ENCODE assay signal across 8 mouse cellular contexts in the genomic region with DNA sequence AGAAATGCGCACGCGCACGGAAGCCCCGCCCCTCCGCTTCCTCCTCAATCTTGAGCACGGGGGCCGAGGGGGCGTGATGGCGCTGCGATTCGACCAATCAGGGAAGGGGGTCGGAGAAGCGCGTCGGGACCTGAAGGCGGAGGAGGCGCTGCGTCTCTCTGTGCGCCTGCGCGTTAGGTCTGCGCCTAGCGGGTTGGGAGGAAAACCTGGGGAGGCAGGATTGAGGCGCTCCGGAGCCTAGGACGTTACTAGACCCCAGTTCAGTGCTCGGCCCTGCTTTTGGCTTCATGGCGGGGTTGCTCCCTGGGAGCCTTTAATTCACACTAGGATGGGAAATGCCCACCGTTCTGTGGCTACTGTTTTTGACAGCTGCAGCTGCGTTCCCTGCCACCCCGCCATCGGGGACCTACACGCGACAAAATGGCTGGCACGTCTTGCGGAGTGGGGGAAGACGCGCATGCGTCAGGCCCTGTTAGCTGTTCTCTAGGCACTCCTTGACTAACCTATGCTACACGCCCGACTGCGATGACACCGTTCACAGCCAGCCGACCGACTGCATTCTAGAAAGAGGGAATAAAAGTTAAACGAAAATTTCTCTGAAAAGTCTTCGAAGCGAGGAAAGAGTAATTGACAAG. TPM values are rescaled to one million over a fixed set of nuclear protein-coding genes. Genes with fewer than 3 reads are reported as not detected.
DNase-seq lines count a peak whose midpoint lies in the region; ATAC-seq and TF ChIP-seq lines count a peak whose summit lies in the region.

No protein-coding gene starts in this region.

- 0 out of 4 replicates have a peak, but pooled peaks cover 0 to 3% of the 10 kb centered on the region in 2 experiments for H3K4me1 ChIP-seq in ES-E14 (ENCODE audit: control insufficient read depth in 2 of 2, insufficient read depth in 2 of 2, low read length in 2 of 2, poor library complexity in 1 of 2)
- H3K4me1 ChIP-seq in forebrain, embryonic 15.5 days, result peaks cover 33% of the 10 kb centered on the region
- H3K4me1 ChIP-seq in lung, adult 2 months (ENCODE audit: control insufficient read depth, insufficient read depth, low read length), result no peaks in the 10 kb centered on the region; the same call in 1 of the 2 replicates

- in situ Hi-C loops in ES-E14 (cut with MboI; ENCODE audit: low sequenced_read_pairs in 2 of 2, unreplicated experiment in 2 of 2), result no loop called here

- DNase-seq in ES-E14 (ENCODE audit: low read depth, low spot score), result peak; percentile 99
- peak; percentile 100 for DNase-seq in cerebellum, adult 11-12 months
- peak; percentile 99 for DNase-seq in heart, postnatal 25 days (ENCODE audit: low spot score)
- peak; percentile 99 to 100 for DNase-seq in layer of hippocampus, adult 18-20 months (ENCODE audit: low spot score in 2 of 2)
- peak; percentile 98 for DNase-seq in lung, adult 2 months
- DNase-seq in thymus, adult 18-20 months, result peak; percentile 99 to 100

- no peaks in the 10 kb centered on the region for H3K9me3 ChIP-seq in ES-E14 (ENCODE audit: control insufficient read depth, insufficient read depth, low read depth, low read length)
- H3K9me3 ChIP-seq in forebrain, embryonic 15.5 days, result no peaks in the 10 kb centered on the region

- no peaks in the 10 kb centered on the region for H3K36me3 ChIP-seq in ES-E14 (ENCODE audit: control insufficient read depth, insufficient read depth, low read length, poor library complexity, severe bottlenecking)
- no peaks in the 10 kb centered on the region for H3K36me3 ChIP-seq in forebrain, embryonic 15.5 days

- peak overlapping the region; percentile 52 for H3K4me2 ChIP-seq in forebrain, embryonic 15.5 days (replicated peaks)

- TF ChIP-seq POLR2A in lung, adult 2 months (IDR thresholded peaks at IDR 0.05; ENCODE audit: borderline replicate concordance, extremely low read depth, low read depth, low read length), result peak; percentile 96

- peak overlapping the region; percentile 92 for H3K27ac ChIP-seq in ES-E14 (ENCODE audit: insufficient read depth, low read depth, low read length, poor library complexity, severe bottlenecking)
- H3K27ac ChIP-seq in forebrain, embryonic 15.5 days (replicated peaks), result peak overlapping the region; percentile 100

- intact Hi-C loops in heart, postnatal 25 days (cut with DNase I), result no loop called here

- WGBS in forebrain, embryonic 15.5 days, result under 1% methylated on average over 49 of the region's 49 CpGs
- under 1% methylated on average over 49 of the region's 49 CpGs for WGBS in lung, adult 2 months

- peak; percentile 97 for ATAC-seq in forebrain, embryonic 15.5 days (replicated peaks)
- ATAC-seq in neutrophil, adult 5-6 weeks (ENCODE audit: extremely low read depth, insufficient number of reproducible peaks, low FRiP score, poor library complexity, severe bottlenecking), result peak; percentile 94

- no peak for TF ChIP-seq CTCF in lung, adult 2 months (IDR thresholded peaks at IDR 0.05; ENCODE audit: insufficient read depth, low read length)

- peak overlapping the region; percentile 70 to 87 for H3K4me3 ChIP-seq in ES-E14 (ENCODE audit: insufficient read depth in 1 of 2, low read depth in 1 of 2, low read length in 2 of 2, poor library complexity in 1 of 2, severe bottlenecking in 1 of 2)
- H3K4me3 ChIP-seq in forebrain, embryonic 15.5 days, result peak overlapping the region; percentile 86
- peak overlapping the region; percentile 85 for H3K4me3 ChIP-seq in lung, adult 2 months (replicated peaks; ENCODE audit: extremely low read depth, low read depth, low read length)

- H3K27me3 ChIP-seq in forebrain, embryonic 15.5 days, result no peaks in the 10 kb centered on the region

- peak overlapping the region; percentile 96 for H3K9ac ChIP-seq in ES-E14 (ENCODE audit: insufficient read depth, low read depth, low read length, poor library complexity, severe bottlenecking)
- peak overlapping the region; percentile 64 for H3K9ac ChIP-seq in forebrain, embryonic 15.5 days (replicated peaks)

TF ChIP-seq in ES-E14, 5 proteins besides CTCF, POLR2A, EP300 and RAD21:
- TF ChIP-seq CHD2 (IDR thresholded peaks at IDR 0.05; ENCODE audit: low read depth, low read length) (no peak), HCFC1 (IDR thresholded peaks at IDR 0.05; ENCODE audit: borderline replicate concordance, insufficient read depth, low read length) (peak; percentile 56; the same call in 1 of the 2 replicates), ZNF384 (IDR thresholded peaks at IDR 0.05; ENCODE audit: low read depth, low read length) (peak; percentile 7), MAFK (IDR thresholded peaks at IDR 0.05; ENCODE audit: insufficient read depth, low read depth, low read length) (no peak)

RNA-seq across cellular contexts. Expression of gene Rprd2, which starts 0.8 kb away (rescaled TPM):
- total RNA-seq in ES-E14 (2012; rRNA removed), result 14.9 and 16.2 TPM in 2 replicates
- polyA plus RNA-seq in forebrain, embryonic 15.5 days (2015; fragmentation: Nextera tagmentation; extraction: Ambion mirVana), result 21.9 and 22.1 TPM in 2 replicates
- 10 to 100 TPM; 40.4 to 46.1 TPM for total RNA-seq in heart, postnatal 25 days (2021)
- 10 to 100 TPM; 60.1 to 63.0 TPM for total RNA-seq in layer of hippocampus, adult 18-20 months (2021)
- 10.0 and 12.1 TPM in 2 replicates for polyA plus RNA-seq in lung, adult 2 months (2012; rRNA removed)
- 52.3 and 54.8 TPM in 2 replicates for total RNA-seq in neutrophil, adult 5-6 weeks (2017)

RNA-seq across cellular contexts. Expression of gene Prpf3, which starts 36.2 kb away (rescaled TPM):
- 48.6 and 50.5 TPM in 2 replicates for total RNA-seq in ES-E14 (2012; rRNA removed)
- 42.9 and 43.0 TPM in 2 replicates for polyA plus RNA-seq in forebrain, embryonic 15.5 days (2015; fragmentation: Nextera tagmentation; extraction: Ambion mirVana)
- total RNA-seq in heart, postnatal 25 days (2021), result 10 to 100 TPM; 21.1 to 23.1 TPM
- 10 to 100 TPM; 33.8 to 34.4 TPM for total RNA-seq in layer of hippocampus, adult 18-20 months (2021)
- polyA plus RNA-seq in lung, adult 2 months (2012; rRNA removed), result 7.5 and 13.2 TPM in 2 replicates
- 56.2 and 62.6 TPM in 2 replicates for total RNA-seq in neutrophil, adult 5-6 weeks (2017)

RNA-seq across cellular contexts. Expression of gene Mrps21, which starts 51.9 kb away (rescaled TPM):
- 198 and 224 TPM in 2 replicates for total RNA-seq in ES-E14 (2012; rRNA removed)
- polyA plus RNA-seq in forebrain, embryonic 15.5 days (2015; fragmentation: Nextera tagmentation; extraction: Ambion mirVana), result 294 and 306 TPM in 2 replicates
- total RNA-seq in heart, postnatal 25 days (2021), result 100 to 1,000 TPM; 315 to 318 TPM
- 100 to 1,000 TPM; 134 to 158 TPM for total RNA-seq in layer of hippocampus, adult 18-20 months (2021)
- polyA plus RNA-seq in lung, adult 2 months (2012; rRNA removed), result 37.7 and 69.0 TPM in 2 replicates
- 155 and 192 TPM in 2 replicates for total RNA-seq in neutrophil, adult 5-6 weeks (2017)

RNA-seq across cellular contexts. Expression of gene Tars2, which starts 59.5 kb away (rescaled TPM):
- total RNA-seq in ES-E14 (2012; rRNA removed), result 85.9 and 132 TPM in 2 replicates
- 48.3 and 50.5 TPM in 2 replicates for polyA plus RNA-seq in forebrain, embryonic 15.5 days (2015; fragmentation: Nextera tagmentation; extraction: Ambion mirVana)
- 10 to 100 TPM; 46.6 to 49.4 TPM for total RNA-seq in heart, postnatal 25 days (2021)
- total RNA-seq in layer of hippocampus, adult 18-20 months (2021), result 10 to 100 TPM; 41.5 to 41.7 TPM
- polyA plus RNA-seq in lung, adult 2 months (2012; rRNA removed), result 21.6 and 25.7 TPM in 2 replicates
- 35.3 and 46.3 TPM in 2 replicates for total RNA-seq in neutrophil, adult 5-6 weeks (2017)

Comparison
In these comparisons a context has a peak if more than half of its experiments do, and no peak if none do; other contexts are left out.
1. Peak in every context shown above with its lines: DNase-seq, ATAC-seq, H3K4me3 ChIP-seq and H3K27ac ChIP-seq.